Comparison of ENCODE assay signal across 10 mouse cellular contexts in the genomic region with DNA sequence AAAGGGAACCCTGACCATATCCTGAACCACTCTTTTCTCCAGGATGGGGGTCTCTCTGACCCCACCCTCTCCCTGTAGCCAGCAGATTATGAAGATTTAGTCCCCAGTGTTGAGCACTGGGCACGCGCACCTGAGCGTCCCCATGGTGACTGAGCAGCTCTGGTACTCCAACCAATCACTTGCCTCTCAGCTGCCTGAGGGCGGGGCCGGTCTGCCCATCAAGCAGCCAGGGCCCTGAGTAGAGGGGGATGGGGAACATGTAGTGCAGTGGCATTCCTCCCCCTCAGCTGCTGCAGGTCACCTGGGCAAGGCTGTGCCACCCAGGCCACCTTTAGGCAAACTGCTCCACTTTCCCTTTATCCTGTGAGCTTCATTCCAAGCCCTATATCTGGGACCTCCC.
DNase-seq lines count a peak whose midpoint lies in the region; ATAC-seq and TF ChIP-seq lines count a peak whose summit lies in the region.
"Had no signal": no experiment of that assay in that cellular context is flagged by ENCODE, and none has a peak within 500 bp of the region (broad histone marks: within the 10 kb centered on the region; RNA-seq: fewer than 3 reads in every experiment).

No protein-coding gene starts in this region.

- H3K36me3 ChIP-seq in embryonic facial prominence, embryonic 12.5 days, result peaks cover 57% of the 10 kb centered on the region
- H3K36me3 ChIP-seq in midbrain, postnatal 0 days (ENCODE audit: insufficient read depth, low read length), result peaks cover 40% of the 10 kb centered on the region

- no peak overlapping the region for H3K9ac ChIP-seq in embryonic facial prominence, embryonic 12.5 days
- no peak overlapping the region for H3K9ac ChIP-seq in midbrain, postnatal 0 days (replicated peaks; ENCODE audit: low read length, poor library complexity, severe bottlenecking)

- peak; percentile 44; the same call in 1 of the 2 replicates for ATAC-seq in embryonic facial prominence, embryonic 12.5 days (ENCODE audit: insufficient number of reproducible peaks, insufficient read depth, low FRiP score, low TSS enrichment)
- ATAC-seq in midbrain, postnatal 0 days (ENCODE audit: low FRiP score), result peak; percentile 61; the same call in 1 of the 2 replicates

- peak; percentile 38 for DNase-seq in kidney, adult 9 months
- DNase-seq in kidney, adult 18-20 months, result no peak
- peak; percentile 59 for DNase-seq in kidney, postnatal 10 days
- DNase-seq in midbrain, postnatal 0 days (ENCODE audit: low spot score), result peak; percentile 54
- no peak for DNase-seq in heart, adult 8-10 months (ENCODE audit: low spot score)
- no peak for DNase-seq in cerebellum, postnatal 4 days (ENCODE audit: low spot score in 2 of 2)
- no peak for DNase-seq in cerebellum, adult 2 months
- DNase-seq: thymus, adult 2 months had no signal

- 28% methylated on average over 5 of the region's 5 CpGs for WGBS in embryonic facial prominence, embryonic 12.5 days
- 12% methylated on average over 5 of the region's 5 CpGs for WGBS in midbrain, postnatal 0 days
- WGBS in cerebellum, adult 2 months, result 50% methylated on average over 5 of the region's 5 CpGs

- H3K27ac ChIP-seq in embryonic facial prominence, embryonic 12.5 days, result no peak overlapping the region
- H3K27ac ChIP-seq in midbrain, postnatal 0 days (ENCODE audit: low read depth, low read length), result no peak overlapping the region
- H3K27ac ChIP-seq in cerebellum, adult 2 months (ENCODE audit: insufficient read depth, low read length), result no peak overlapping the region

- H3K9me3 ChIP-seq in embryonic facial prominence, embryonic 12.5 days, result no peaks in the 10 kb centered on the region
- no peaks in the 10 kb centered on the region for H3K9me3 ChIP-seq in midbrain, postnatal 0 days (ENCODE audit: low read length)

- TF ChIP-seq POLR2A in cerebellum, adult 2 months (IDR thresholded peaks at IDR 0.05; ENCODE audit: borderline replicate concordance, insufficient read depth, low read length), result no peak

- peaks cover 30% of the 10 kb centered on the region for H3K4me1 ChIP-seq in embryonic facial prominence, embryonic 12.5 days
- H3K4me1 ChIP-seq in midbrain, postnatal 0 days (ENCODE audit: insufficient read depth, low read length), result peaks cover 19% of the 10 kb centered on the region; the same call in 1 of the 2 replicates
- peaks cover 13% of the 10 kb centered on the region for H3K4me1 ChIP-seq in cerebellum, adult 2 months (ENCODE audit: control insufficient read depth, insufficient read depth, low read length)

- H3K4me3 ChIP-seq in embryonic facial prominence, embryonic 12.5 days, result no peak overlapping the region
- no peak overlapping the region for H3K4me3 ChIP-seq in midbrain, postnatal 0 days (ENCODE audit: low read depth, low read length)
- H3K4me3 ChIP-seq in cerebellum, adult 2 months (replicated peaks; ENCODE audit: insufficient read depth, low read depth, low read length), result no peak overlapping the region
- H3K4me3 ChIP-seq: myocyte had no signal

- no peaks in the 10 kb centered on the region for H3K27me3 ChIP-seq in embryonic facial prominence, embryonic 12.5 days
- H3K27me3 ChIP-seq in midbrain, postnatal 0 days (ENCODE audit: insufficient read depth, low read length), result no peaks in the 10 kb centered on the region
- H3K27me3 ChIP-seq in cerebellum, adult 2 months (ENCODE audit: control insufficient read depth, insufficient read depth, low read length), result no peaks in the 10 kb centered on the region

- no peak for TF ChIP-seq CTCF in midbrain, postnatal 0 days (IDR thresholded peaks at IDR 0.05)
- no peak for TF ChIP-seq CTCF in cerebellum, adult 2 months (IDR thresholded peaks at IDR 0.05; ENCODE audit: borderline replicate concordance, insufficient read depth, low read depth, low read length)

- no peak overlapping the region for H3K4me2 ChIP-seq in embryonic facial prominence, embryonic 12.5 days (replicated peaks)
- no peak overlapping the region for H3K4me2 ChIP-seq in midbrain, postnatal 0 days (ENCODE audit: low read depth, low read length, poor library complexity, severe bottlenecking)

Comparison
In these comparisons a context has a peak if more than half of its experiments do, and no peak if none do; other contexts are left out.
1. DNase-seq: peak in kidney, adult 9 months (single experiment), kidney, postnatal 10 days (single experiment) and midbrain, postnatal 0 days (single experiment); none in kidney, adult 18-20 months (single experiment), heart, adult 8-10 months (single experiment), cerebellum, postnatal 4 days (0 of 2) and cerebellum, adult 2 months (0 of 2).